Mouse (Mus musculus) liver, embryonic 11.5 days (tissue): ENCODE data around the gene Rngtt. TPM values are rescaled to one million over a fixed set of nuclear protein-coding genes. Genes with fewer than 3 reads are reported as not detected.

Experiments
- ATAC-seq: fragments of 200-750 bp; cut with Nextera tagmentation; replicated peaks from 2 replicates; pipeline ENCODE4 v1.8.0; 2017; ENCODE audit warnings: moderate number of reproducible peaks, mild to moderate bottlenecking, moderate TSS enrichment, moderate library complexity; ENCODE audit not compliant: low FRiP score
- DNase-seq: peaks from one replicate; pipeline ENCODE4 v3.0.0-alpha.2; 2017; ENCODE audit warnings: low spot score
- H3K27ac ChIP-seq: fragments of 300-500 bp; sonication (generic); 2 replicates; pipeline ENCODE4 v1.5.1; 2014; ENCODE audit warnings: mild to moderate bottlenecking, low read depth, low read length, control low read depth
- H3K27me3 ChIP-seq: fragments of 300-500 bp; sonication (generic); replicated peaks from 2 replicates; pipeline ENCODE4 v1.6.1; 2014; ENCODE audit warnings: low read length, mixed read lengths; ENCODE audit not compliant: control insufficient read depth, insufficient read depth
- H3K36me3 ChIP-seq: fragments of 300-500 bp; sonication (generic); 2 replicates; pipeline ENCODE4 v1.6.1; 2014; ENCODE audit warnings: mild to moderate bottlenecking, low read length, moderate library complexity, mixed read lengths; ENCODE audit not compliant: control insufficient read depth, insufficient read depth
- H3K4me1 ChIP-seq: fragments of 300-500 bp; sonication (generic); replicated peaks from 2 replicates; pipeline ENCODE4 v1.6.1; 2014; ENCODE audit warnings: low read length, mixed read lengths; ENCODE audit not compliant: control insufficient read depth, insufficient read depth
- H3K4me2 ChIP-seq: fragments of 300-500 bp; sonication (generic); 2 replicates; pipeline ENCODE4 v1.6.1; 2014; ENCODE audit warnings: mild to moderate bottlenecking, control low read depth, moderate library complexity
- H3K4me3 ChIP-seq: fragments of 300-500 bp; sonication (generic); 2 replicates; pipeline ENCODE4 v1.5.1; 2014; ENCODE audit warnings: low read depth, low read length, control low read depth
- H3K9ac ChIP-seq: fragments of 300-500 bp; sonication (generic); 2 replicates; pipeline ENCODE4 v1.6.1; 2014; ENCODE audit warnings: low read depth, low read length, control low read depth
- H3K9me3 ChIP-seq: fragments of 300-500 bp; sonication (generic); 2 replicates; pipeline ENCODE4 v1.6.1; 2016; ENCODE audit warnings: low read length, inconsistent platforms, mixed read lengths; ENCODE audit not compliant: control insufficient read depth
- WGBS: fragments of 180-500 bp; shearing (Covaris S2); extraction: QIAGEN DNeasy Blood & Tissue Kit; methylation state at CpG from one replicate; pipeline ENCODE4 v1.1.7; 2014; 5-methylcytosine and 5-hydroxymethylcytosine counted together
- polyA plus RNA-seq: library from polyadenylated mRNA; unstranded; fragments of >200 nt; fragmentation: Nextera tagmentation; extraction: Ambion mirVana; gene quantifications from 2 replicates; pipeline ENCODE4 v1.2.1, GENCODE M21; 2014

The Rngtt gene
- polyA plus RNA-seq, 1 experiment from 2014 or later = 32.6 TPM

DNA sequence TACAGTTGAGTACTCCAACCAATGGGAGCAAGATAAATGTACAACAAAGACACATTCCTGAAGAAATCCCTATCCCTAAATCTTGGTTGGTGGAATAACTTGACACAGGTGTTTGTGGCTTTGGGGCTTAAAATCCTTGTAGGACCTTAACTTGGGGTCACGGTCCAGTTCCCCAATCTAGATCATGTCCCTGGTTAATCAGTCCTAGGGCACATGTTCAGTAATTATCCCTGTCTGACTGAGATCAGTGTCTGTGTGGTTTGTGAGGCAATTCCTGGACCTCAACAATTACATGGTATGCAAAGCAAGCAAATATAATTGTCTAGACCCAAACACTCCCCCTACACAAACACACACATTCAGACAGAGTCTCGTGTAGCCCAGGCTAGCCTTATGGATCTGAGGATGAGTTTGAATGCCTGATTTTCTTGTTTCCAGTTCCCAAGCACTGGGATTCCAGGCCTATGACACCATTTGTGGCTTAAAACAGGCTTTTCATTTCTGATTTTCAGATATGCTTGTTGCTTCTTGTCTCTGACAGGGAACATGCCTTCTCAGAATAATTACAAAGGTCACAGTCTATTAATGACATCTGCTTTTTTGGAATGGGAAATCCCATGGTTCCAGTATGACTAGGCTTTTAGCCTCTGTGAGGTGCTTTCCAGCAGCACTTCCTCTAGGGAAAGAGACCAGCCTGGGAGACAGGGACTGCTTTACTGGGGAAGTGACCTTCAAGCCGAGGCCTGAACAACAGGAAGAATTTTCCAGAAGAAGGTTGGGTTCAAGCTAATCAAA is 28.0 kb upstream of the Rngtt start:
- WGBS = 71% methylated on average over 3 of the region's 3 CpGs
- no peak for ATAC-seq

DNA sequence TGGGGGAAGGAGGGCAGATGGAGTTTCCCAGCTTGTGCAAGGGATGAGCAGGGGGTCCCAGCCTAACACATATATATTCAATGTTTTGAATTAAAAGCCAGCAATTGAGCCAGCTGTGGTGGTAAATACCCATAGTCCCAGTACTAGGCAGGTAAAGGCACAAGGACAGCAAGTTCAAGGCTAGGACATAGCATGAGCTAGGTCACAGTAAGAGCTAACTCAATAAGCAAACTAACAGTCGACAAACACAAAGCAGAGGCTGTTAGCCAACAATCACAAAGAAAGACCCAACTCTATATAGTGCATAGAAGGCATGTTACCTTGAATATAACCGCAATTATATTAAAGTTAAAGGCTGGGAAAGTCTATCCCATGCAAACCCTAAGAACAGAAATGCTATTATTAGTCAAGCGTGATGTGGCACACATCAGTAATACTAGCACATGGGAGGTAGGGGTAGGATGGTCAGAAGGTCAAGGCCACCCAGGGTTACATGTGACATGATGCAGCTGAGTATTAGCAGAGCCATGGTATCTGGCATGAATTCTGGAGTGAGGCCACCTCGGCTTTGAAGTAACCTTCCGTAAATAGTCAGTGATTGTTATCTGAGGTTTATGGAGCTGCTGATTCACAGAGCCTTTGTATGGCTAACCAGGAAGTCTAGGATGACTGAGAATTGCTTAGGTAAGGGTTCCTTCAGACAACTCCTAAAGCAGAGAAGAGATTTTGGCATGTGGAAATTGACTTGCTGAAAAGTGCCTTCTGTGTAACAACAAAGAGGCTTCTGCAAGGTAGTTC is 25.8 kb upstream of the Rngtt start:
- ATAC-seq (no peak), DNase-seq (no peak)
- H3K36me3 ChIP-seq = no peaks in the 10 kb centered on the region
- H3K27me3 ChIP-seq = no peaks in the 10 kb centered on the region
- H3K9ac ChIP-seq = no peak overlapping the region
- H3K9me3 ChIP-seq = no peaks in the 10 kb centered on the region
- no peak overlapping the region for H3K4me3 ChIP-seq
- H3K27ac ChIP-seq = no peak overlapping the region
- no peak overlapping the region for H3K4me2 ChIP-seq
- H3K4me1 ChIP-seq = no peaks in the 10 kb centered on the region
- 61% methylated on average over 5 of the region's 5 CpGs for WGBS

More for the DNA sequence above, 28.0 kb upstream of the Rngtt start:
- DNase-seq = no peak
- no peaks in the 10 kb centered on the region for H3K4me1 ChIP-seq
- no peaks in the 10 kb centered on the region for H3K9me3 ChIP-seq
- no peak overlapping the region for H3K9ac ChIP-seq
- no peaks in the 10 kb centered on the region for H3K36me3 ChIP-seq
- no peak overlapping the region for H3K4me3 ChIP-seq
- H3K27me3 ChIP-seq = no peaks in the 10 kb centered on the region
- no peak overlapping the region for H3K4me2 ChIP-seq
- H3K27ac ChIP-seq = no peak overlapping the region

DNA sequence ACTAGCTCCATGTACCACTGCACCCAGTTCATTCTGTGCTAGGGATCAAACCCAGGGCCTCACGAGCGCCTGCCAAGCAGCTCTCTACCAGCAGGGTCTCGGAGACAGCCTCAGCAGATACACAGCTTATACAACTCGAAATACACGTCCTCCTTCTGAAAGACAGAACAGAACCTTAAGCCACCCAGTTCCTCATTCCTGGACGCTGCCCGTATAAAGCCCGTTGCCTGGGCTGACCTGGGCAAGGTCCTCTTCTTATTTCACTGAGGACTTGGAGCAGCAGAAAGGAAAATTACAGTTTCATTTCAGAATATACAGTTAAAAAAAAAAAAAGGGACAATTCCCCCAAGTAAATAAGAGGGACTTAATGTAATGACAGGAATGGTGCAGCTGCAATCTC is 24.7 kb upstream of the Rngtt start:
- 71% methylated on average over 8 of the region's 8 CpGs for WGBS

DNA sequence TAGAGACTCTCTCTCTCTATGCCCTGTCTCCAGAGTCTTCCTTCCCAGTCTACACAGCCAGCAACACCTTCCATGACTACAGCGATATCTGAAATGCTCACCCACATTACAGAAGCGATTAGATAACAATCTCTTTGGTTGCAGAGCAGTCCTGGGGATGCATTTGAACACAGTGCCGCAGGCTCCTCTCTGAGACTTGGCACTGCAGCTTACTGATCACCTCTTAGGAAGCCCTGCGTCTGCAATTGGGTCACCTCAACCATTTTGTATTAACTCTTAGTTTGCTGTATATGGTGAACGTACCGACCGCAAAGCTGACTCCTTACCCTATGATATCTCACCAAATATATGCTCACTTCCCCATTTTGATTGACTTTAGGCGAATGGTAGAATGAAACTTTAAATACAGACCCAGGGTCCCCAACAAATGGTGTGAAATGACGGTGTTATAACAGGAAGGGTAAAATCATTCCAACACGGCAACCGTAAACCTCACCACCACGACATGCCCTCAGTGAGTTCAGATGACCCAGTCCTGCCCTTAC is 20.9 kb upstream of the Rngtt start:
- DNase-seq = no peak
- ATAC-seq = no peak
- Histone ChIP-seq H3K9ac (no peak overlapping the region), H3K27ac (no peak overlapping the region), H3K36me3 (no peaks in the 10 kb centered on the region), H3K4me3 (no peak overlapping the region), H3K9me3 (no peaks in the 10 kb centered on the region), H3K4me2 (no peak overlapping the region), H3K4me1 (no peaks in the 10 kb centered on the region), H3K27me3 (no peaks in the 10 kb centered on the region)
- 76% methylated on average over 12 of the region's 12 CpGs for WGBS

More for the DNA sequence above, 24.7 kb upstream of the Rngtt start:
- no peaks in the 10 kb centered on the region for H3K36me3 ChIP-seq
- ATAC-seq (no peak), DNase-seq (no peak)
- no peak overlapping the region for H3K4me3 ChIP-seq
- no peaks in the 10 kb centered on the region for H3K27me3 ChIP-seq
- no peak overlapping the region for H3K9ac ChIP-seq
- H3K9me3 ChIP-seq = no peaks in the 10 kb centered on the region
- H3K27ac ChIP-seq = no peak overlapping the region
- H3K4me1 ChIP-seq = no peaks in the 10 kb centered on the region
- H3K4me2 ChIP-seq = no peak overlapping the region

DNA sequence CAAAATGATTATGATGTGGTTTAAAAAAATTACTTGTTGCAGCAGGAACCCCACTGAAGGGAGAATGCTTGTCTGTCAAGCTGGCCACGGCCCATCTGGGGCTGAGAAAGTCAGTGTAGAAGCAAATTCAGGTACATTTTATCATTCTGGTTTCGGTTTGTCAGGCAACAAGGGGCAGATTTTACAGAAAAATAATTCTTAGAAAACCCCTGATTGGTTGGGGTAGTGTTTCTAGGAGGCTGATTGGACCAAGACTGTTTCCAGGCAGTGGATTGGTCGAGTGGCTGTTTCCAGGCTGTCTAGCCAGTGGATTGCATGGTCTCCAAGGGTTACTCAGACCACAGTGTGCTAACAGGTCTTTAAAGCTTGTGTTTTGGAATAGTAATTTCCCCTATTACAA is 20.1 kb upstream of the Rngtt start, which contains the start of gene Pnrc1:
Gene Pnrc1 (minus strand): TSS at position 162 of the 400 bp plus-strand sequence.
- Histone ChIP-seq H3K4me2 (no peak within 1 kb of the TSS), H3K9me3 (no peaks in the 10 kb centered on the region), H3K4me3 (no peak within 1 kb of the TSS), H3K9ac (no peak within 1 kb of the TSS), H3K27me3 (no peaks in the 10 kb centered on the region), H3K36me3 (no peaks in the 10 kb centered on the region), H3K27ac (no peak within 1 kb of the TSS), H3K4me1 (no peaks in the 10 kb centered on the region)
- no peak for DNase-seq
- no peak for ATAC-seq
- 51% methylated on average over 3 of the region's 3 CpGs for WGBS

DNA sequence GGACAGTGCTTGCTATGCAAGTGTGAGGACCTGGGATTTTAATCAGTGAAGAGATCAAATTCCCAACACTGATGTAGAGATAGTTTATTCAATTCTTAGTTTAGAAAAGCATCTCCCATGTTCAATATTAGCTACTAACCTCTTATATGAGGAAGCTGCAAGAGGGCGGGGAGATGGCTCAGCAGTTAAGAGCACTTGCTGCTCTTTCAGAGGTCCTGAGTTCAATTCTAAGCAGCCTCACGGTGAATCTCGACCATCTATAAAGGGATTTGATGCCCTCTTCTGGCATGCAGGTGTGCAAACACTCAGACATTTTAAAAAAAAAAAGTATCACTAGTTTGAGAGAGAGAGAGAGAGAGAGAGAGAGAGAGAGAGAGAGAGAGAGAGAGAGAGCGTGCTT is 19.2 kb upstream of the Rngtt start:
- H3K27me3 ChIP-seq = no peaks in the 10 kb centered on the region
- ATAC-seq (no peak), DNase-seq (no peak)
- H3K9me3 ChIP-seq = no peaks in the 10 kb centered on the region
- no peak overlapping the region for H3K27ac ChIP-seq
- no peaks in the 10 kb centered on the region for H3K4me1 ChIP-seq
- no peaks in the 10 kb centered on the region for H3K36me3 ChIP-seq
- 54% methylated on average over 4 of the region's 4 CpGs for WGBS
- no peak overlapping the region for H3K9ac ChIP-seq
- H3K4me3 ChIP-seq = no peak overlapping the region
- no peak overlapping the region for H3K4me2 ChIP-seq

DNA sequence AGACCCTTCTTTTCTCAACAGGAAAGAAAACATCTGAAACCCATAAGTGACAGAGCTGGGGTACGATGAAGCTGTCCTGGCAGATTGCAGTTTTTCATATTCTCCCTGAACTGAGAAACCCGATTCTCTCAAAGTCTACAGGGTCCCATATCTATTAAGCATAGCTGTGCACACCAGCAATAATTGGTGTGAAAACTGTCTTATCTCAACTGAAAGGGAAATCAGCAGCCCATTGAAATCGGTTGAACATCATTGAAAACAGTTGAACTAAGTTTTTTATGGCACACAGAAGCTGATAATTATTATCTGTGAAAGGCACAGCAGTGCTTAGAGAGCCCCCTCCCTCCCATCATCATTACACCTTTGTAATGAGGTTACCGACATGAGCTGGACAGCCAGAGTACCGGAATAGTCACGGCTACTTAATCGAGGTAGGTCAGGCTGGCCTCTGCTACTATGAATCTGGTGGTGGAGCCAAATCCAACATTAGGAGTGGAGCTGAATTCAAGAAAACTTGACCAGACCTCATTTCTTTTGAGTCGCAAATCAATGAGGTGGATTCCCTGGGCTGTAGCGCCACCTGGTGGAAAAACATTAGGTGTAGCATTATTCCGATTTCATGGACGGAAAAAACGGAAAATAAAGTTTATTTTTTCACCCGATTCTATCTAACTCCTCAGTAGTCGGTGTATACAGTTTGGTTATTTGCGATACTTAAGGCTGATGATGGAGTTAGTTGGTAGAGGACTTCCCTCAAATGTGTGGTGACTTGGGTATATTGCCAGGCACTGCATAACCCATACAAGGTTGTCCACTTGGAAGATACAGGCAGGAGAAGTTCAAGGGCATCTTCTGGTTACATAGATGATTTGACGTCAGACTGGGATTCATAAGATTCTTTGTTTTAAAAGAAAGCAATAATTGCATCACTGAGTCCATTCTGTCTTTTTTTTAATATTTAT is 17.4 kb upstream of the Rngtt start:
- Histone ChIP-seq H3K27me3 (no peaks in the 10 kb centered on the region), H3K4me1 (no peaks in the 10 kb centered on the region), H3K27ac (no peak overlapping the region), H3K4me3 (no peak overlapping the region), H3K9me3 (no peaks in the 10 kb centered on the region), H3K4me2 (peak overlapping the region; percentile 29; the same call in 1 of the 2 replicates), H3K36me3 (no peaks in the 10 kb centered on the region), H3K9ac (no peak overlapping the region)
- ATAC-seq (peak; percentile 45; the same call in 1 of the 2 replicates), DNase-seq (peak; percentile 68)
- WGBS = 16% methylated on average over 16 of the region's 16 CpGs
